In the genomic region with DNA sequence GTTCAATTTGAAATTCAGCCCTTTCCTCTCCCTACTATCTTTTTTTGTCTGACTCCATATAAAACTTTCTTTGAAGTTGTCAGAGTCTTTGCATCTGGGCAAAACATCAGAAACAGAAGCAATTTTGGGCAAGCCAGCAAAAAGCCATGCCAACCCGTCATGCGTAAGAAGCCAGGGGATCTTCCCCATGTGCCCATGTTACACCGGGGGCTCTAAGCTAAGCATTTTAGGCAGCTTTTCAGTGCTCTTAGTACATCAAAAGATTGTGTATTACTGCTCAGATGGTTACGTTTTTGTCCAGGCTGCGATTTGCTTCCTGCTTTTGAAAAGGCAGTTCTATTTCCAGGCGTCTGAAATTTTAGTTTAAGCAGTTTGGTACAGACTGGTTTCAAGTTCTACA, we compare ENCODE assay signal across 17 mouse cellular contexts.
DNase-seq lines count a peak whose midpoint lies in the region; ATAC-seq and TF ChIP-seq lines count a peak whose summit lies in the region.
"Had no signal": no experiment of that assay in that cellular context is flagged by ENCODE, and none has a peak within 500 bp of the region (broad histone marks: within the 10 kb centered on the region; RNA-seq: fewer than 3 reads in every experiment).

No protein-coding gene starts in this region.

- no peak for DNase-seq in frontal cortex, postnatal 25 days (ENCODE audit: low spot score in 2 of 2)
- peak; percentile 15 for DNase-seq in right cerebral cortex, postnatal 4 days
- DNase-seq in right cerebral cortex, adult 2 months (ENCODE audit: low spot score in 2 of 2), result no peak
- peak; percentile 10 for DNase-seq in brain, embryonic 14.5 days (ENCODE audit: low read depth)
- DNase-seq in kidney, postnatal 14 days, result no peak
- DNase-seq: adrenal gland, adult 2 months; adrenal gland, postnatal 10 days; adrenal gland, postnatal 25 days; cerebellum, adult 11 months; cerebellum, adult 18-20 months; cerebellum, adult 8-10 months; cerebellum, adult 9-11 months; cerebellum, postnatal 14 days; cerebellum, postnatal 36 days; embryo, embryonic 11 days had no signal

- no peak for TF ChIP-seq POLR2A in brain, embryonic 14.5 days (IDR thresholded peaks at IDR 0.05; ENCODE audit: borderline replicate concordance, extremely low read depth, insufficient read depth, insufficient read length, poor library complexity, severe bottlenecking)

- TF ChIP-seq CTCF in brain, embryonic 14.5 days (IDR thresholded peaks at IDR 0.05; ENCODE audit: borderline replicate concordance, extremely low read depth, insufficient read depth, insufficient read length), result no peak

- ATAC-seq in frontal cortex, adult (ENCODE audit: low TSS enrichment), result peak; percentile 62; the same call in 1 of the 2 replicates
- ATAC-seq: forebrain, embryonic 14.5 days had no signal

Comparison
In these comparisons a context has a peak if more than half of its experiments do, and no peak if none do; other contexts are left out.
1. DNase-seq: peak in right cerebral cortex, postnatal 4 days (single experiment) and brain, embryonic 14.5 days (single experiment); none in frontal cortex, postnatal 25 days (0 of 2), right cerebral cortex, adult 2 months (0 of 2) and kidney, postnatal 14 days (single experiment).